Mouse (Mus musculus) cerebellum, adult 8-10 months (tissue): ENCODE results near the gene Mri1.

Experiments used
- DNase-seq: peaks from one replicate; pipeline ENCODE4 v3.0.0; 2022

The Mri1 gene

GRCm38 (mm10) chr8:84201545-84202245, 55.4 kb downstream of the Mri1 start:
- DNase-seq, result no peak

- no peak for DNase-seq
These were observed 56.2 kb downstream of the Mri1 start for GRCm38 (mm10) chr8:84200652-84201544.

- no peak for DNase-seq
These were observed 57.0 kb downstream of the Mri1 start for GRCm38 (mm10) chr8:84200126-84200555.
